Mouse (Mus musculus) heart, postnatal 0 days (tissue): ENCODE measurements at regions not wholly inside any gene's neighbourhood (a gene's known extent, or its start where the extent isn't known, plus 50 kb on each side); places are given as distances from the start of the nearest gene placed in this dataset.

ENCODE experiments used
- CTCF ChIP-seq: IDR thresholded peaks from 2 replicates; pipeline ENCODE4 v1.5.1; 2016; ENCODE audit warnings: antibody characterized with exemption, control low read depth, low read depth
- EP300 ChIP-seq: IDR thresholded peaks from 2 replicates; pipeline ENCODE4 v1.6.1; 2016; ENCODE audit warnings: antibody characterized with exemption, low read depth

DNA sequence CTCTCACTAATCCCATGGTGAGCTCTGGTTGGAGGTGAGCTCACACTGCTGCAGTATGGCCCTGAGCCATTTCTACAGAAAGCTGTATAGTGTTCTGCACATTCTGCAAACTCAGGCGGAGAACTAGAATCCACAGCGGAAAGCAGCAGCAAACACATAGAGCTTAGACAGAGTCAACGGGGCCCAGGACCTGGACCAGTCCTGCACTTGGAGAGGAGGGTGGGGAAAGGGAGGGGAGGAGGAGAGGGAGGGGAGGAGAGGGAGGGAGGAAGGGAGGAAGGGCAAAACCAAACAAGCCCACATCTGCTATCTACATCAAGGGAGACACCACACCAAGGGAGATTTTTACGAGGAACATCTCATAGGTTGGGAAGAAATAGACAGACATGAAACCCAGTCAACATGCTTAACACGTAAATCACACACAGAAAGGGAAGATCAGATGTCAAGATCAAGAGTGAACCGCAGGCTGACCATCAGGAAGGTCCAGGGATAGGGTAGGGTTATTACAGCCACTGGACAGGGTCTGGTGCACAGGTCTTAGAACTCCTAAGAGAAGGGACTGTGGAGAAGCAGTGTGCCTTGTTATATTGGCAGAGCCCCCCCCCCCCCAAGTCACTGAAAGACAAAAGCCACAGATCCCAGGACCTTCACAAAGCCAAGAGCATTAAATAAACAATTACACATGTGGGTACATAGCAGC lies 428.2 kb upstream of the Cdh4 start:
- TF ChIP-seq CTCF (no peak), EP300 (no peak)
